ENCODE assay signal across 15 mouse cellular contexts in the genomic region with DNA sequence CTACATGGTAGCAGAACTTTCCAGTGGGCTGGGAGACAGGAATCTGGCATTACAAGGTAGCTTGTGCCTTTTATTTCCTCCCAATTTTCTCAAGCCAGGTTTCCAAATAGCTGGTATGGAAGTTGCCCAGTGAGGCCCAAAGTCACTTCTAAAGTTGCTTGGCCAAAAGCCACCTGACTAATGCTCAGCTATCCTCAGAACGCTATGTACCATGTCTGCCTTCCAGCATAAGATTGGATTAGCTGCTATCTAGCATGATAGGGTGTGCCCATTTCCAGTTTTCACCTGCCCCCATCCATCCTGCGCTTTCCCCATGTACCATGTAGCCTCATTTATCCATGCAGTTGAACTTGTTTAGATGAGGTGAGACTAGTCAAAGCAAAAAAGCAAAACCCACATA.
DNase-seq lines count a peak whose midpoint lies in the region; ATAC-seq and TF ChIP-seq lines count a peak whose summit lies in the region.
"Had no signal": no experiment of that assay in that cellular context is flagged by ENCODE, and none has a peak within 500 bp of the region (broad histone marks: within the 10 kb centered on the region; RNA-seq: fewer than 3 reads in every experiment).

No protein-coding gene starts in this region.

- no peaks in the 10 kb centered on the region for H3K36me3 ChIP-seq in lung, postnatal 0 days (ENCODE audit: insufficient read depth, low read length)
- no peaks in the 10 kb centered on the region for H3K36me3 ChIP-seq in heart, embryonic 14.5 days (ENCODE audit: control insufficient read depth, insufficient read depth, low read length)
- H3K36me3 ChIP-seq in limb, embryonic 10.5 days = no peaks in the 10 kb centered on the region
- H3K36me3 ChIP-seq: hindbrain, embryonic 13.5 days; liver, embryonic 13.5 days had no signal

- 81% methylated on average over 2 of the region's 2 CpGs for WGBS in lung, postnatal 0 days
- 65% methylated on average over 2 of the region's 2 CpGs for WGBS in heart, embryonic 14.5 days
- WGBS in limb, embryonic 10.5 days = 93% methylated on average over 2 of the region's 2 CpGs

- intact Hi-C loops in gastrocnemius, adult 2 months (cut with DNase I) = loop anchor here (1.0 kb wide), 1 partner anchor 14 kb away; no protein-coding TSS in a partner anchor

- H3K4me1 ChIP-seq in lung, postnatal 0 days (ENCODE audit: insufficient read depth, low read depth, low read length) = no peaks in the 10 kb centered on the region; the same call in 1 of the 2 replicates
- peaks cover 30 to 46% of the 10 kb centered on the region in 2 experiments for H3K4me1 ChIP-seq in heart, embryonic 14.5 days (ENCODE audit: control insufficient read depth in 2 of 2, insufficient read depth in 2 of 2, low read length in 2 of 2)
- peaks cover 13% of the 10 kb centered on the region for H3K4me1 ChIP-seq in limb, embryonic 10.5 days

- peak overlapping the region; percentile 66 for H3K4me3 ChIP-seq in gastrocnemius, adult 2 months
- H3K4me3 ChIP-seq in lung, postnatal 0 days (ENCODE audit: low read depth, low read length) = no peak overlapping the region
- H3K4me3 ChIP-seq in heart, embryonic 14.5 days (ENCODE audit: control insufficient read depth in 1 of 2, insufficient read depth in 1 of 2, low read depth in 1 of 2, low read length in 2 of 2) = no peak overlapping the region
- H3K4me3 ChIP-seq in limb, embryonic 10.5 days = no peak overlapping the region
- H3K4me3 ChIP-seq: hindbrain, embryonic 13.5 days; liver, embryonic 13.5 days had no signal

- H3K9me3 ChIP-seq in lung, postnatal 0 days (ENCODE audit: low read length) = no peaks in the 10 kb centered on the region
- no peaks in the 10 kb centered on the region for H3K9me3 ChIP-seq in heart, embryonic 14.5 days (ENCODE audit: control insufficient read depth, low read length)
- no peaks in the 10 kb centered on the region for H3K9me3 ChIP-seq in limb, embryonic 10.5 days (replicated peaks)
- H3K9me3 ChIP-seq: hindbrain, embryonic 13.5 days; liver, embryonic 13.5 days had no signal

- ATAC-seq in lung, postnatal 0 days = no peak
- ATAC-seq in heart, embryonic 14.5 days (ENCODE audit: insufficient number of reproducible peaks, insufficient read depth, low FRiP score, low read depth) = no peak
- no peak for ATAC-seq in megakaryocyte-erythroid progenitor cell, adult 5-6 weeks (replicated peaks; ENCODE audit: low FRiP score, low TSS enrichment, poor library complexity, severe bottlenecking)

- TF ChIP-seq CTCF in gastrocnemius, adult 2 months (IDR thresholded peaks at IDR 0.05) = no peak
- TF ChIP-seq CTCF in lung, postnatal 0 days (IDR thresholded peaks at IDR 0.05) = no peak

- H3K4me2 ChIP-seq in lung, postnatal 0 days (replicated peaks; ENCODE audit: low read depth, low read length) = no peak overlapping the region
- no peak overlapping the region for H3K4me2 ChIP-seq in heart, embryonic 14.5 days (ENCODE audit: low read length)
- H3K4me2 ChIP-seq: hindbrain, embryonic 13.5 days; liver, embryonic 13.5 days had no signal

- no peak overlapping the region for H3K9ac ChIP-seq in lung, postnatal 0 days (replicated peaks; ENCODE audit: low read depth)
- H3K9ac ChIP-seq in heart, embryonic 14.5 days (ENCODE audit: low read length) = no peak overlapping the region
- H3K9ac ChIP-seq: hindbrain, embryonic 13.5 days; liver, embryonic 13.5 days had no signal

- no peaks in the 10 kb centered on the region for H3K27me3 ChIP-seq in lung, postnatal 0 days (replicated peaks; ENCODE audit: insufficient read depth, low read length)
- H3K27me3 ChIP-seq in heart, embryonic 14.5 days (ENCODE audit: control insufficient read depth, insufficient read depth, low read length) = no peaks in the 10 kb centered on the region
- H3K27me3 ChIP-seq in limb, embryonic 10.5 days (ENCODE audit: low read depth, poor library complexity, severe bottlenecking) = no peaks in the 10 kb centered on the region
- H3K27me3 ChIP-seq: hindbrain, embryonic 13.5 days; liver, embryonic 13.5 days had no signal

- DNase-seq in gastrocnemius, adult 2 months = peak; percentile 74
- no peak for DNase-seq in gastrocnemius, postnatal 4 days (ENCODE audit: low spot score in 2 of 2)
- DNase-seq in lung, postnatal 0 days (ENCODE audit: low spot score) = no peak
- no peak for DNase-seq in lung, postnatal 25 days (ENCODE audit: low spot score)
- no peak for DNase-seq in limb, embryonic 10.5 days (ENCODE audit: low spot score)
- no peak for DNase-seq in MN1 (ENCODE audit: low spot score)
- DNase-seq: cerebellum, adult 8-10 months; kidney, adult 18-20 months; liver, embryonic 13.5 days; lung, postnatal 14 days; midbrain, embryonic 14.5 days; right cerebral cortex, postnatal 4 days had no signal

- peak overlapping the region; percentile 90 for H3K27ac ChIP-seq in gastrocnemius, adult 2 months
- H3K27ac ChIP-seq in lung, postnatal 0 days (ENCODE audit: low read length) = no peak overlapping the region
- peak overlapping the region; percentile 48 to 89 for H3K27ac ChIP-seq in heart, embryonic 14.5 days (replicated peaks in 1 of 2; ENCODE audit: control insufficient read depth in 1 of 2, insufficient read depth in 1 of 2, low read depth in 2 of 2, low read length in 2 of 2)
- no peak overlapping the region for H3K27ac ChIP-seq in limb, embryonic 10.5 days
- H3K27ac ChIP-seq: hindbrain, embryonic 13.5 days; liver, embryonic 13.5 days had no signal

- peak; percentile 45; the same call in 1 of the 2 replicates for TF ChIP-seq EP300 in lung, postnatal 0 days (IDR thresholded peaks at IDR 0.05)

Comparison
In these comparisons a context has a peak if more than half of its experiments do, and no peak if none do; other contexts are left out.
1. H3K27ac ChIP-seq: peak in gastrocnemius, adult 2 months (single experiment) and heart, embryonic 14.5 days (2 of 2); none in lung, postnatal 0 days (single experiment) and limb, embryonic 10.5 days (single experiment).